Mouse (Mus musculus): ENCODE results near the gene Yif1a.

Gene Yif1a

GRCm38 (mm10) chr19:5087884-5088728 lies at the start of gene Yif1a:
Gene Yif1a (plus strand): TSS chr19:5088538.
- DNase-seq (ENCODE audit: low spot score in 2 of 2) = peak; percentile 98

GRCm38 (mm10) chr19:5038709-5039156 lies 49.6 kb upstream of the Yif1a start, which contains the start of the genes B4gat1 and AC124502.3:
Gene B4gat1 (plus strand): TSS chr19:5038826.
Gene AC124502.3 (plus strand): TSS chr19:5038891.
- DNase-seq (ENCODE audit: low spot score in 2 of 2) = peak; percentile 71 to 89

GRCm38 (mm10) chr19:5039301-5040114 lies 48.8 kb upstream of the Yif1a start:
- peak in 1 of 2 experiments; percentile 32 for DNase-seq (ENCODE audit: low spot score in 2 of 2)

- DNase-seq (ENCODE audit: low spot score in 2 of 2) = peak; percentile 84 to 92
Observed at GRCm38 (mm10) chr19:5040862-5041523, 47.3 kb upstream of the Yif1a start, which contains the start of gene Brms1. Gene Brms1 (plus strand): TSS chr19:5041354.

DNA sequence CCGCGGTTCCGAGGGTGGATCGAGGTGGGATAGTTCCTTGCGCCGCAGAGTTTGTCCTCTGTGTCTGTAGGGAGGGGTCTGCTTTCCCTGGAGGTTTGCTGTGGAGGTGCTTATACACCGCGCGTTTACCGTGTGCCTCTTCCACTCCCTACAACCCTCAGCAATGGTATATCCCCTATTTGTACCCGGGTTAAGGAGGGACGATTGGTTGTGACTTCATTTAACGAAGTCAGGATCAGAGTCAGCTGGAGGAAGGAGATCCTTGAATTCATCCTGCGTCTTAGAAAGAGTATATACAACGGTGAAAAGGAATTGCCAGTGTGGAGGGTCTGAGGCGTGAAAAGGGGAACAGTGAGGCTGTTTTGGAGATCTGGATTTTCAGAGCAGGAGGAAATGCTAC lies 46.8 kb upstream of the Yif1a start:
- DNase-seq (ENCODE audit: low spot score in 2 of 2) = no peak

GRCm38 (mm10) chr19:5045531-5045930 lies 42.8 kb upstream of the Yif1a start:
- DNase-seq (ENCODE audit: low spot score in 2 of 2) = no peak

DNA sequence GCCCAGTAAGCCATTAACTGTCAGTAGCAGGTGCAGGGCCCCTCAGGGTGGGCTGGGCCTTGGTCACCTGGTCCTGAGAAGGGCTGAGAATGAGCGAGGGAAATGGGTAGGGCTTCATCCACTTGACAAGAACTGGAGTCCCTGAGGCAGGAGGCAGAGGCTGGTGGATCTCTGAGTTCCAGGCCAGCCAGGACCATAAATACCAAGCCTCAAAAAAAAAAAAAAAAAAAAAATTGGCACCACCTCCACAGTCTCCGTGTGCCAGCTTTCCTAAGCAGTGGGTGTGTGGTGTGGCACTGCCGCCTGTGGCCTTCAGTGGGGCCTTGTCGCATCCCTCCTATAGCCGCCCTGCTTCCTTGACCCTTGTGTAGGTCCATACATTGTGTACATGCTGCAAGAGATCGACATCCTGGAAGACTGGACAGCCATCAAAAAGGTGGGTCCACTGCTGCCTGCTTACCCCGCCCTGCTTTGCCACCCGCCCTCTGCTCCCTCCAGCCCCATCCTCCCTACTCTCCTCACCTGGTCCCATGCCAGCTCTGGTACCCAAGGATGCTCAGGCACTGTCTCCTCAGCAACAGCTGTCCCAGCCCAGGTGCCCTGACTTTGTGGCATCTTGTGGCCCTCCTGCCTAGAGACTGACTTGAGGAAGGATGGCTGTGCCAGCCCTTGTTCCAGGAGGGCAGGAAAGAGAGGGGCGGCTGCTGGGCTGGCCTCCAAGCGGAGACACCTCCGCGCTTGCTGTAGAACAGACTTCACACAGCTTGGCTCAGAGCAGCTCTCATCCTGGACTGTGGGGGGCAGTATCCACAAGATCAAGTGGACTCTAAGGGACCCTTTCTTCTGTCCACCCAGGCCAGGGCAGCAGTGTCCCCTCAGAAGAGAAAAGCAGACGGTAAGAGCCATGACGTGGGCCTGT lies 39.9 kb upstream of the Yif1a start:
- peak in 1 of 2 experiments; percentile 77 for DNase-seq (ENCODE audit: low spot score in 2 of 2)

DNA sequence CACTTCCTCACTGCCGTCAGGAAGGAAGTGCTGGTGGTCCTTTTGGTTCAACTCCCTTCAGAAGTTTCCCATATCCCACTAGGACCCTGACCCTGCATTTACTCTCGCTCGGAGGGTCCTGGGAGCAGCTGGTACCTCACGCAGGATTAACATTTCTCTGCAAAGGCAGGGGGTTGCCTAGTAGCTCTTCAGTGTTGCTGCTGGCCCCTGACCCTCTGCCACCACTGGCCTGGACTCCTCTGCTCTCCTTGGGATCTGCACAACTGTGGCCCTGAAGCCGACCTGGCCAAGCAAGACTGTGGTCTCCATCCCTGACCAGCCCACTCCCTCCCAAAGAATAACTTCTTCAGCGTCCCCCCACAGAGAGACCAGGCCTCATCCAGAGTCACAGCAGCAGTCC lies 39.0 kb upstream of the Yif1a start:
- no peak for DNase-seq (ENCODE audit: low spot score in 2 of 2)

- peak; percentile 84 to 89 for DNase-seq (ENCODE audit: low spot score in 2 of 2)
Observed at GRCm38 (mm10) chr19:5050047-5050905, 38.1 kb upstream of the Yif1a start, which contains the start of gene Rin1. Gene Rin1 (plus strand): TSS chr19:5050481.

DNA sequence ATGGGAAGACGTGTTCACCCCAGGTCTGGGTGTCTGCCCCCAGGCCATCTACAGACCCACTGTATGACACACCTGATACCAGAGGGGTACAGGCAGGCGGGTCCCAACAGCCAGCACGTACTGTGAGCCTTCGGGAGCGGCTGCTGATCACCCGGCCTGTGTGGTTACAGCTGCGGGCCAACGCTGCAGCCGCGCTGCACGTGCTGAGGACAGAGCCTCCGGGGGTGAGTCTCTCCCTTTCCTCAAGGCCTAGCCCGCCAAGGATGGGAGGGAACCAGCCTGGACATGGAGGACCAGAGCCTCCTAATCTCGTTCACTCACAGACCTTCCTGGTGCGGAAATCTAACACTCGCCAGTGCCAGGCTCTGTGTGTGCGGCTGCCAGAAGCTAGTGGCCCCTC lies 37.3 kb upstream of the Yif1a start:
- no peak for DNase-seq (ENCODE audit: low spot score in 2 of 2)

DNA sequence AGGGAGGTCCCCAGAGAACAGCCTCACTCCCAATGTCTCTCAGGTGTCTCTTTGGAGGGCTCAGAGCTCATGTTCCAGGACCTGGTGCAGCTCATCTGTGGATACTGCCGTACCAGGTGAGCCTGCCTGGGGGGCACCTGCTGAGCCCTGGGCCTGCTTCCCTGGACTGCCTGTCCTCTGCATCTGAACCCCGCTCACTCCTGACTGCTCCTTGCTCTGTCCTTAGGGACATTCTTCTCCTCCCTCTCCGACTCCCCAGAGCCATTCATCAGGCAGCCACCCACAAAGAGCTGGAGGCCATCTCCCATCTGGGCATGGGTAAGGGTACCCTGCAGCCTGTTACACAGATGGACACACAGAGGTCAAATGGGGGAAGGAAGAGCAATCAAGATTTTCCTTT lies 36.8 kb upstream of the Yif1a start:
- DNase-seq (ENCODE audit: low spot score in 2 of 2) = no peak

DNA sequence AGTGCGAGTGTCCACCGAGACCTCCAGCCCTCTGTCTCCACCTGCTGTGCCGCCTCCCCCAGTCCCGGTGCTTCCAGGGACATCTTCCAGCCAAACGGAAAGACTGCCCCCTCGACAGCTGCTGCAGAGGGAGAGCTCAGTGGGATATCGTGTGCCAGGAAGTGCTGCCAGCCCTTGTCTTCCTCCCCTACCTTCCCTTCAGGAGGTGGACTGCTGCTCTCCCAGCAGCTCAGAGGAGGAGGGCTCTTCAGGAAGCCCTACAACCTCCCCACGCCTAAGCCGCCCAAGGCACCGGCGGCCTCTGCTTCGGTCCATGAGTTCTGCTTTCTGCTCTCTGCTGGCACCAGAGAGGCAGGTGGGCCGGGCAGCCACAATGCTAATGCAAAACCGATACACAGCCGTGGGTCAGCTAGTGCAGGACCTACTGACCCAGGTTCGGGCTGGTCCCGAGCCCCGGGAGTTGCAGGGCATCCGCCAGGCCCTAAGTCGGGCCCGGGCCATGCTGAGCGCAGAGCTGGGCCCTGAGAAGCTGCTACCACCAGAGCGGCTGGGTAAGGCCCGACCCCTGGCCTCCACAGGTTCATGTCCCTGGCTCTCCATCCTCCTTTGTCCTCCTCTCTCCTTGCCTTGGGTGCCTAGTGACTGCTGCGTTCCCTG lies 36.0 kb upstream of the Yif1a start:
- DNase-seq (ENCODE audit: low spot score in 2 of 2) = no peak

- no peak for DNase-seq (ENCODE audit: low spot score in 2 of 2)
Observed at GRCm38 (mm10) chr19:5052853-5053252, 35.5 kb upstream of the Yif1a start.

- DNase-seq (ENCODE audit: low spot score in 2 of 2) = no peak
Observed at GRCm38 (mm10) chr19:5053909-5054308, 34.4 kb upstream of the Yif1a start.

GRCm38 (mm10) chr19:5056251-5056650 lies 32.1 kb upstream of the Yif1a start:
- no peak for DNase-seq (ENCODE audit: low spot score in 2 of 2)

DNA sequence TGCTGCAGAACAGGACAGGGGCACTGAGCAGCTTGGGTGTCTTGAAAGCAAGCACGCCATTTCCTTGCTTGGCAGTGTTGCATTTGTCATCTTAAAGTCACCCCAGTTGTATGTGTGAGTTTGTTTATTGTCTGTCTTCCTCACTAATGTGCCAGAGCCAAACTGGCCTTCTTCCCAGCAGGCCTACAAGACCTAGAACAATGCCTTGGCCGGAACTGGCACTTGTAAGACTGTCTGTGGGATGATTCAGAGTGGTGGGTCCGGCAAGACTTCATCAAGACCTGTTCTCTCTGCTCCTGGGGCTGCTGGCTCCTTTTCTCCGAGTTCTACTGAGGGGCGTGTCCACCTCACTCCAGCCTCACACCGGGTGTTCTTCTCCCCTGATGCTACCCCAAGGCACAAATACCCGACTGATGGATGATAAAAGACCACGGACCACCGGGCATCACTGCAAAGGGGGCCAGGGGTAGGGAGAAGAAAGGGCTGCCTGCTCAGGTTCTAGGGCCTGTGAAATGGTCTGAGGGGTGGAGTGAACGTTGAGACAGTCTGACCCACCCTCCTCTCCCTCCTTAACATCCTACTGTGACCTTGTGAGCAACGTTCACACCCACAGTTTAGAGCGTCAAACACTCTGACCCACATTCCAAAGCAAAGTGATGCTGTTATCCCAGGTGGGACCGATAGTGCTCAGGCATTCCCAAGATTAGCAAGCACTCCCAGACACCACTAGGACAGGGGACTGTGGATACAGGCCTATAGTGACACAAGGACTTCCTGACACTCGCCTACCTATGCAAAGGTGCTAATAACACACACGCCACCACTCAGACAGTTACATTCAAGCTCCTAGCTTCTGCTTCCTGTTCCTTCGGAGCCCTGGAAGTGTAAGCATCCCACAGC lies 30.2 kb upstream of the Yif1a start:
- no peak for DNase-seq (ENCODE audit: low spot score in 2 of 2)

GRCm38 (mm10) chr19:5058801-5059771 lies 29.3 kb upstream of the Yif1a start:
- DNase-seq (ENCODE audit: low spot score in 2 of 2) = no peak
